Mouse (Mus musculus) forebrain, embryonic 14.5 days (tissue): Measurements from ENCODE around the gene Pkmyt1. TPM values are rescaled to one million over a fixed set of nuclear protein-coding genes. Genes with fewer than 3 reads are reported as not detected.

Experiments
- ATAC-seq: fragments of 200-750 bp; cut with Nextera tagmentation; 2 replicates; pipeline ENCODE4 v1.8.0; 2017; ENCODE audit warnings: mild to moderate bottlenecking, moderate library complexity
- DNase-seq: peaks from one replicate; pipeline ENCODE4 v3.0.0-alpha.2; 2015; ENCODE audit warnings: low spot score
- H3K27ac ChIP-seq: fragments of 300-500 bp; sonication (generic); 2 replicates; pipeline ENCODE4 v1.5.1; 2014; ENCODE audit warnings: low read depth, mild to moderate bottlenecking, control low read depth, low read length, moderate library complexity
- H3K27me3 ChIP-seq: fragments of 300-500 bp; sonication (generic); replicated peaks from 2 replicates; pipeline ENCODE4 v1.6.1; 2014; ENCODE audit warnings: low read length, control low read depth, mixed read lengths; ENCODE audit not compliant: control insufficient read depth, insufficient read depth
- H3K36me3 ChIP-seq: fragments of 300-500 bp; sonication (generic); 2 replicates; pipeline ENCODE4 v1.6.1; 2014; ENCODE audit warnings: low read length, control low read depth; ENCODE audit not compliant: control insufficient read depth, insufficient read depth
- H3K4me1 ChIP-seq: fragments of 300-500 bp; sonication (generic); 2 replicates; pipeline ENCODE4 v1.6.1; 2014; ENCODE audit warnings: antibody characterized with exemption, low read length, control low read depth; ENCODE audit not compliant: control insufficient read depth, insufficient read depth
- H3K4me2 ChIP-seq: fragments of 300-500 bp; sonication (generic); 2 replicates; pipeline ENCODE4 v1.6.1; 2014; ENCODE audit warnings: mild to moderate bottlenecking, control low read depth, low read length
- H3K4me3 ChIP-seq: fragments of 300-500 bp; sonication (generic); 2 replicates; pipeline ENCODE4 v1.5.1; 2014; ENCODE audit warnings: low read depth, low read length, control low read depth
- H3K9ac ChIP-seq: fragments of 300-500 bp; sonication (generic); 2 replicates; pipeline ENCODE4 v1.6.1; 2014; ENCODE audit warnings: mild to moderate bottlenecking, low read length, control low read depth, moderate library complexity
- H3K9me3 ChIP-seq: fragments of 300-500 bp; sonication (generic); replicated peaks from 2 replicates; pipeline ENCODE4 v1.6.1; 2016; ENCODE audit warnings: low read length, control low read depth, mixed read lengths; ENCODE audit not compliant: control insufficient read depth
- WGBS: fragments of 180-500 bp; shearing (Covaris S2); extraction: QIAGEN DNeasy Blood & Tissue Kit; methylation state at CpG from one replicate; pipeline ENCODE4 v1.1.7; 2014; 5-methylcytosine and 5-hydroxymethylcytosine counted together
- polyA plus RNA-seq: library from polyadenylated mRNA; unstranded; fragments of >200 nt; fragmentation: Nextera tagmentation; extraction: Ambion mirVana; gene quantifications from 2 replicates; pipeline ENCODE4 v1.2.1, GENCODE M21; 2014

Gene Pkmyt1
- polyA plus RNA-seq, 1 experiment from 2014 or later, result 18.0 TPM

DNA sequence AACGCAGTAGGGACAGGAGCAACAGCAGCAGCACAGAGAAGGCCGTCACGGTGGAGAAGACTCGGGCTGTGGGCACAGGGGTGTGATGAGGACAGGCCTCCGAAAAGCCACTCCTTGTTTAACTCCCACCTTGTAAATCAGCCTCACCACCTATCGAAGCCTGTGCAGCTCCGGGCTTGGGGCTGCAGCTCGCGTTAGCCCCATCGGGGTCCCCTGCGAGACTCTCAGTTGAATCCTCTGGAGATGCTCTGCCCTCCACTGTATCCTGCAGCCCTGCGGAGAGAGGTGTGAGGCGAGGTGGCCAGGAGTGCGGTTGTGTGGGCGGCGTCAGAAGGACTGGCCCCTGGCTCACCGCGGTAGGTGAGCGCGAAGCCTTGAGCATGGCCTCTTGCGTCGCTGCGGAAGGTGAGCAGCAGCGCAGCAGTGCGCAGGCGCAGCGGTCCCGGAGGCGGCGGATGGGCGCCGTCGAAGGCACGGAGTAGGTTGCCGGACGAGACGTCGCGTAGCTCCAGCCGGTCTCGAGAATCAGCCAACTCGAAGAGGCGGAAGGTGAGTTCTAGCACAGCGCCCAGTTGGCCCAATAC, 16.2 kb downstream of the Pkmyt1 start:
- no peak overlapping the region for H3K27ac ChIP-seq
- peaks cover 23% of the 10 kb centered on the region; the same call in 1 of the 2 replicates for H3K4me1 ChIP-seq
- peaks cover 59% of the 10 kb centered on the region for H3K27me3 ChIP-seq
- peak overlapping the region; percentile 10 for H3K4me3 ChIP-seq
- peak overlapping the region; percentile 43 for H3K4me2 ChIP-seq
- ATAC-seq (no peak), DNase-seq (peak; percentile 31)
- H3K9me3 ChIP-seq, result no peaks in the 10 kb centered on the region
- WGBS, result 7% methylated on average over 44 of the region's 44 CpGs
- H3K9ac ChIP-seq, result no peak overlapping the region
- peaks cover 8% of the 10 kb centered on the region; the same call in 1 of the 2 replicates for H3K36me3 ChIP-seq

- H3K9me3 ChIP-seq, result no peaks in the 10 kb centered on the region
- no peak for DNase-seq
- H3K9ac ChIP-seq, result no peak overlapping the region
- H3K4me3 ChIP-seq, result peak overlapping the region; percentile 10; the same call in 1 of the 2 replicates
- 0 out of 2 replicates have a peak, but pooled peaks cover 2% of the 10 kb centered on the region for H3K36me3 ChIP-seq
- no peak for ATAC-seq
- WGBS, result 64% methylated on average over 12 of the region's 12 CpGs
- H3K4me2 ChIP-seq, result no peak overlapping the region
- H3K4me1 ChIP-seq, result peaks cover 23% of the 10 kb centered on the region; the same call in 1 of the 2 replicates
- no peak overlapping the region for H3K27ac ChIP-seq
- H3K27me3 ChIP-seq, result peaks cover 64% of the 10 kb centered on the region
These were observed 16.8 kb downstream of the Pkmyt1 start for GRCm38 (mm10) chr17:23742941-23743340.

- no peaks in the 10 kb centered on the region for H3K36me3 ChIP-seq
- H3K4me1 ChIP-seq, result peaks cover 17% of the 10 kb centered on the region; the same call in 1 of the 2 replicates
These were observed 17.9 kb downstream of the Pkmyt1 start for GRCm38 (mm10) chr17:23744076-23744475.

DNA sequence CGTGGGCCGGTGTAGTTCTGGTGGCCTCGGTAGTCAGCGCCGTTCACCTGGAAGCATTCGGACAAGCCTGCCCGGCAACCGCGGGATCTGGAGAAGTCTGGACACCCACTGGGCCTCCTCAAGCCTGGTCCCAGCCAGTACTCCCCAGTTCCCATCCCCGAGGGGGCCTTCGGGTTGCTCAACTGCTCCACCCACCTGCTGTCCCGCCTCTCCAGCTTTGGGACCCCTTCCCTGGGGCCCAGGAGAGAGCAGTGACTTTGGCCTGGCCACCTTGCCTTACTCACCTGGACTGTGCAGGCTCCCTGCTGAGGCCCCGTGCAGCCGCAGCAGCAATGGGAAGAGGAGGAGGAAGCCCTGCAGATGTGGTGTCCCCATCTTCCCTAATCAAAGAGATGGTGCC, 18.5 kb downstream of the Pkmyt1 start:
- no peak for ATAC-seq
- no peak overlapping the region for H3K27ac ChIP-seq
- H3K36me3 ChIP-seq, result no peaks in the 10 kb centered on the region
- H3K9me3 ChIP-seq, result no peaks in the 10 kb centered on the region
- H3K4me3 ChIP-seq, result 0 out of 2 replicates have a peak overlapping the region, but pooled peaks have one; percentile 32
- H3K27me3 ChIP-seq, result peaks cover 64% of the 10 kb centered on the region
- no peak overlapping the region for H3K9ac ChIP-seq
- peaks cover 13% of the 10 kb centered on the region; the same call in 1 of the 2 replicates for H3K4me1 ChIP-seq
- DNase-seq, result no peak
- 2% methylated on average over 14 of the region's 14 CpGs for WGBS
- H3K4me2 ChIP-seq, result no peak overlapping the region

More at GRCm38 (mm10) chr17:23744076-23744475, 17.9 kb downstream of the Pkmyt1 start:
- Histone ChIP-seq H3K27ac (no peak overlapping the region), H3K9me3 (no peaks in the 10 kb centered on the region), H3K4me2 (no peak overlapping the region), H3K9ac (no peak overlapping the region), H3K27me3 (peaks cover 64% of the 10 kb centered on the region), H3K4me3 (no peak overlapping the region)
- no peak for DNase-seq
- WGBS, result 18% methylated on average over 8 of the region's 8 CpGs
- ATAC-seq, result no peak

GRCm38 (mm10) chr17:23745301-23746251, 19.4 kb downstream of the Pkmyt1 start, which contains the start of gene Kremen2:
Gene Kremen2, minus strand, starts transcription at chr17:23745833.
- ATAC-seq, result 0 out of 2 replicates have a peak, but pooled peaks have one; percentile 10
- WGBS, result under 1% methylated on average over 38 of the region's 45 CpGs
- peaks cover 64% of the 10 kb centered on the region for H3K27me3 ChIP-seq

GRCm38 (mm10) chr17:23746311-23746710, 20.2 kb downstream of the Pkmyt1 start:
- H3K27me3 ChIP-seq, result peaks cover 58% of the 10 kb centered on the region
- peak overlapping the region; percentile 32; the same call in 1 of the 2 replicates for H3K4me3 ChIP-seq
- peaks cover 9% of the 10 kb centered on the region; the same call in 1 of the 2 replicates for H3K4me1 ChIP-seq
- no peaks in the 10 kb centered on the region for H3K9me3 ChIP-seq
- H3K36me3 ChIP-seq, result peaks cover 12% of the 10 kb centered on the region
- H3K9ac ChIP-seq, result no peak overlapping the region
- H3K27ac ChIP-seq, result no peak overlapping the region
- DNase-seq (no peak), ATAC-seq (no peak)
- peak overlapping the region; percentile 63 for H3K4me2 ChIP-seq
- WGBS, result 2% methylated on average over 12 of the region's 12 CpGs

More at GRCm38 (mm10) chr17:23745301-23746251, 19.4 kb downstream of the Pkmyt1 start, which contains the start of gene Kremen2:
- Histone ChIP-seq H3K9me3 (no peaks in the 10 kb centered on the region), H3K4me2 (peak within 1 kb of the TSS; percentile 63), H3K36me3 (peaks cover 5% of the 10 kb centered on the region; the same call in 1 of the 2 replicates), H3K4me1 (peaks cover 11% of the 10 kb centered on the region; the same call in 1 of the 2 replicates), H3K4me3 (peak within 1 kb of the TSS; percentile 32), H3K9ac (peak within 1 kb of the TSS; percentile 55), H3K27ac (no peak within 1 kb of the TSS)
- DNase-seq, result peak; percentile 59

DNA sequence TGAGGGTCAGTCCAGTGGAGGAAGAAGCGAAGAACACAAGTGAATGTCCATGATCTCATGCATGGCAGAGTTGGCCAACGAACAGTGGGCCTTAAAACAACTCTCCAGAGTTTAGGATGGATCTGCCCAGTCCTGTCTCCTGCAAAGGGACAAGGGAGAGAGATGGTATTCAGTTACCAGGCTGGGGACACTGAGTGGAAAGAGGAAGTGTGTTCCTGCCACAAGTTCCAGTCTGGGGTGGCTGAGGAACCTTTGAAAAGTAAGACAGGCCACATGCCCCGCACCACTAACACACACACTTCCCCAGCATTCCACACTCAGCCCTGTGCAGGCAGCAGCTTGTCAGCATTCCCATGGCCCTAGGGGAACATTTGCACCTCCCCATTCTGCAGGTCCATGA, 20.6 kb downstream of the Pkmyt1 start:
- Histone ChIP-seq H3K4me2 (no peak overlapping the region), H3K4me1 (peaks cover 9% of the 10 kb centered on the region; the same call in 1 of the 2 replicates), H3K9ac (no peak overlapping the region), H3K9me3 (no peaks in the 10 kb centered on the region), H3K27ac (no peak overlapping the region), H3K27me3 (peaks cover 53% of the 10 kb centered on the region), H3K4me3 (no peak overlapping the region), H3K36me3 (peaks cover 17% of the 10 kb centered on the region)
- WGBS, result 77% methylated on average over 3 of the region's 3 CpGs
- no peak for ATAC-seq
- DNase-seq, result no peak

GRCm38 (mm10) chr17:23747471-23747870, 21.3 kb downstream of the Pkmyt1 start:
- Histone ChIP-seq H3K4me1 (peaks cover 6% of the 10 kb centered on the region; the same call in 1 of the 2 replicates), H3K27me3 (peaks cover 46% of the 10 kb centered on the region), H3K36me3 (peaks cover 24% of the 10 kb centered on the region), H3K9me3 (no peaks in the 10 kb centered on the region), H3K4me2 (no peak overlapping the region), H3K27ac (no peak overlapping the region), H3K9ac (no peak overlapping the region), H3K4me3 (no peak overlapping the region)
- 84% methylated on average over 3 of the region's 3 CpGs for WGBS
- ATAC-seq, result no peak
- no peak for DNase-seq
